Mouse (Mus musculus) c-Kit-positive CD71-positive TER-119-positive erythroid progenitor cells, embryonic 14.5 days (primary cell): ENCODE results near the gene Vmn1r127.
"Not testable (repeated sequence)": the region's sequence is repeated elsewhere in the genome, so short reads cannot be mapped to it uniquely, and the experiment has no call there.

ENCODE experiments used
- DNase-seq: peaks from one replicate; pipeline ENCODE4 v3.0.0-alpha.2; 2013; ENCODE audit warnings: low spot score

Gene Vmn1r127

DNA sequence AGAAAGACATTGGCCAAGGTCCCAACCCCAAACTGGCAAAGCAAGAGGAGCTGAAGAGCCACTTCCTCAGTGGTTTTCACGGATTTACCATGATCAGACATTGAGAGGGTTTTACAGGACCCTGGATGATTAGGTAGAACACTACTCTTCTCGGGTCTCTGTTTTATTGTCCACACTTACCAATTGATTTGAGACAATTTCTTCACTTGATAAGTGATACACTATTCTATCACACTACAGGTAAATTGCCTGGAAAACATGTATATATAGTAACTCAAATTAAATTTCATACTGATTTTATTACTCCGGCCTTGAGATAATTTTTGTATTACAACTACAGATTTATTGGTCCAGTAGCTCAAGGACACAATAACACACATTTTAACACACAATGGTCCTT lies at the start of gene Vmn1r127:
Gene Vmn1r127, minus strand, starts transcription at position 101 of the 400 bp plus-strand sequence.
- not testable (repeated sequence) for DNase-seq

DNA sequence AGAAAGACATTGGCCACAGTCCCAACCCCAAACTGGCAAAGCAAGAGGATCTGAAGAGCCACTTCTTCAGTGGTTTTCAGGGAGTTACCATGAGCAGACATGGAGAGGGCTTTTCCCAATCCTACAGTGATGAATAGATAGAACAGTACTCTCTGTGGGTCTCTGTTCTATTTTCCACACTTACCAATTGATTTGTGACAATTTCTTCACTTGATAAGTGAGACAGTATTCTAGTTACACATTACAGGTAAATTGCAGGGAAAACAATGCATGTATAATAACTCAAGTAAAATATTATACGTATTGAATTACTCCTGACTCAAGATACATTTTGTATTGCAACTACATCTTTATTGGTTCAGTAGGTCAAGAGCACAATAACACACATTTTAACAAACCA lies 41.5 kb upstream of the Vmn1r127 start, which contains the start of gene Vmn1r129:
Gene Vmn1r129, minus strand, starts transcription at position 101 of the 400 bp plus-strand sequence.
- DNase-seq = not testable (repeated sequence)

GRCm38 (mm10) chr7:21349073-21349472 lies 29.4 kb upstream of the Vmn1r127 start, which contains the start of gene Vmn1r128:
Vmn1r128 (plus strand) TSS chr7:21349373.
- DNase-seq = not testable (repeated sequence)

DNA sequence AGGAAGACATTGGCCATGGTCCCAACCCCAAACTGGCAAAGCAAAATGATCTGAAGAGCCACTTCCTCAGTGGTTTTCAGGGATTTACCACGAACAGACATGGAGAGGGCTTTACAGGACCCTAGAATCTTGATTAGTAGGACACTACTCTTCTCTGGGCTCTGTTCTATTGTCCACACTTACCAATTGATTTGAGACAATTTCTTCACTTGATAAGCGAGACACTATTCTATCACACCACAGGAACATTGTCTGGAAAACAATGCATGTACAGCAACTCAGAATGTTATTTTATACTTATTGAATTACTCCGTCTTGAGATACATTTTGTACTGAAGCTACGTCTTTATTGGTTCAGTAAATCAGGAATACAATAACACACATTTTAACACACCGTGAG lies 18.3 kb downstream of the Vmn1r127 start, which contains the start of gene Vmn1r126:
Gene Vmn1r126, minus strand, starts transcription at position 101 of the 400 bp plus-strand sequence.
- DNase-seq = not testable (repeated sequence)

DNA sequence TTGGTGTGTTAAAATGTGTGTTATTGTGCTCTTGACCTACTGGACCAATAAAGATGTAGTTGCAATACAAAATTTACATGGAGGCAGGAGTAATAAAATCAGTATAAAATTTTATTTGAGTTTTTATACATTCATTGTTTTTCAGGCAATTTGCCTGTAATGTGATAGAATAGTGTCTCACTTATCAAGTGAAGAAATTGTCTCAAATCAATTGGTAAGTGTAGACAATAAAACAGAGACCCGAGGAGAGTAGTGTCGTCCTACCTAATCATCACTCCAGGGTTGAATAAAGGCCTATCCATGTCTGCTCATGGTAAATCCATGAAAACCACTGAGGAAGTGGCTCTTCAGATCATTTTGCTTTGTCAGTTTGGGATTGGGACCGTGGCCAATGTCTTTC lies 47.8 kb downstream of the Vmn1r127 start, which contains the start of gene Vmn1r125:
Gene Vmn1r125, plus strand, starts transcription at position 301 of the 400 bp plus-strand sequence.
- not testable (repeated sequence) for DNase-seq
